Mouse (Mus musculus) CH12.LX (cell line): ENCODE data around the gene 4930556J24Rik. TPM values are rescaled to one million over a fixed set of nuclear protein-coding genes. Genes with fewer than 3 reads are reported as not detected.

Source experiments
- DNase-seq: peaks from one replicate; pipeline ENCODE4 v3.0.0-alpha.2; 2013; ENCODE audit errors: extremely low read depth
- H3K27ac ChIP-seq: 2 replicates; pipeline ENCODE4 v1.5.1; 2012; ENCODE audit warnings: low read depth, mild to moderate bottlenecking, control low read depth, moderate library complexity; ENCODE audit not compliant: insufficient read depth
- H3K27me3 ChIP-seq: replicated peaks from 2 replicates; pipeline ENCODE3; 2012; ENCODE audit warnings: inconsistent platforms
- H3K36me3 ChIP-seq, 2 experiments: replicated peaks in 1 of 2; 2 replicates each; pipeline versions ENCODE3 to v1.6.1; 2012; ENCODE audit warnings: inconsistent platforms in 1 of 2, low read length in 1 of 2, mild to moderate bottlenecking in 1 of 2, mixed read lengths in 1 of 2, moderate library complexity in 1 of 2; ENCODE audit not compliant: control insufficient read depth in 1 of 2, insufficient read depth in 1 of 2
- H3K4me1 ChIP-seq, 2 experiments: 2 replicates each; pipeline ENCODE4 v1.6.1; 2012; ENCODE audit warnings: inconsistent platforms in 1 of 2, moderate library complexity in 1 of 2; ENCODE audit not compliant: insufficient read depth in 2 of 2, control insufficient read depth in 1 of 2
- H3K4me2 ChIP-seq: 2 replicates; pipeline ENCODE4 v1.6.1; 2012; ENCODE audit warnings: low read depth, mild to moderate bottlenecking, control low read depth; ENCODE audit not compliant: poor library complexity, insufficient read depth, severe bottlenecking
- H3K4me3 ChIP-seq, 3 experiments: fragments of 150-350 bp in 1 of 3; sonication (generic) in 1 of 3; replicated peaks in 1 of 3; 2 replicates each; pipeline versions ENCODE3 to v1.5.1; 2011 to 2012; ENCODE audit warnings: low read depth in 2 of 3, low read length in 2 of 3, mild to moderate bottlenecking in 2 of 3, moderate library complexity in 2 of 3, control low read depth in 1 of 3, improper control_type of control experiment in 1 of 3, inconsistent platforms in 1 of 3, mixed read lengths in 1 of 3; ENCODE audit not compliant: poor library complexity in 1 of 3
- H3K79me2 ChIP-seq: replicated peaks from 2 replicates; pipeline ENCODE4 v1.6.1; 2012; ENCODE audit warnings: mild to moderate bottlenecking, moderate library complexity; ENCODE audit not compliant: control insufficient read depth, poor library complexity, insufficient read depth, severe bottlenecking; ENCODE audit errors: extremely low read depth
- H3K9ac ChIP-seq: 2 replicates; pipeline ENCODE4 v1.6.1; 2012; ENCODE audit warnings: low read depth, mild to moderate bottlenecking, control low read depth, moderate library complexity; ENCODE audit not compliant: insufficient read depth
- H3K9me3 ChIP-seq: replicated peaks from 2 replicates; pipeline ENCODE3; 2012; ENCODE audit warnings: low read length, inconsistent platforms, mixed read lengths
- BHLHE40 ChIP-seq: IDR thresholded peaks from 2 replicates; pipeline ENCODE4 v1.6.1; 2011; ENCODE audit warnings: mild to moderate bottlenecking, low read depth, low read length, improper control_type of control experiment
- CHD2 ChIP-seq: IDR thresholded peaks from 2 replicates; pipeline ENCODE4 v1.6.1; 2011; ENCODE audit warnings: low read length, improper control_type of control experiment
- CTCF ChIP-seq, 2 experiments: IDR thresholded peaks in 1 of 2; conservative IDR thresholded peaks in 1 of 2; 2 replicates each; pipeline ENCODE4 v1.5.1; 2011 to 2012; ENCODE audit warnings: low read depth in 2 of 2, low read length in 2 of 2, improper control_type of control experiment in 1 of 2, inconsistent platforms in 1 of 2, mild to moderate bottlenecking in 1 of 2, moderate library complexity in 1 of 2
- EP300 ChIP-seq: IDR thresholded peaks from 2 replicates; pipeline ENCODE4 v1.6.1; 2011; ENCODE audit warnings: low read length, improper control_type of control experiment
- ETS1 ChIP-seq: conservative IDR thresholded peaks from 2 replicates; pipeline ENCODE4 v1.6.1; 2012; ENCODE audit warnings: low read depth, mild to moderate bottlenecking, inconsistent platforms, low read length, improper control_type of control experiment, moderate library complexity
- JUN ChIP-seq: IDR thresholded peaks from 2 replicates; pipeline ENCODE4 v1.6.1; 2011; ENCODE audit warnings: low read depth, mild to moderate bottlenecking, low read length, improper control_type of control experiment, moderate library complexity; ENCODE audit not compliant: insufficient read depth
- JUND ChIP-seq: conservative IDR thresholded peaks from 2 replicates; pipeline ENCODE4 v1.6.1; 2011; ENCODE audit warnings: low read depth, low read length, improper control_type of control experiment
- MAX ChIP-seq: IDR thresholded peaks from 2 replicates; pipeline ENCODE4 v1.6.1; 2011; ENCODE audit warnings: low read length, improper control_type of control experiment
- MEF2A ChIP-seq: IDR thresholded peaks from 2 replicates; pipeline ENCODE4 v1.6.1; 2014; ENCODE audit warnings: low read depth, mild to moderate bottlenecking, inconsistent platforms, low read length, improper control_type of control experiment, borderline replicate concordance
- MXI1 ChIP-seq: IDR thresholded peaks from 2 replicates; pipeline ENCODE4 v1.6.1; 2011; ENCODE audit warnings: mild to moderate bottlenecking, low read depth, low read length, improper control_type of control experiment
- MYC ChIP-seq: IDR thresholded peaks from 2 replicates; pipeline ENCODE4 v1.6.1; 2011; ENCODE audit warnings: low read depth, mild to moderate bottlenecking, improper control_type of control experiment, low read length
- NELFE ChIP-seq: IDR thresholded peaks from 2 replicates; pipeline ENCODE4 v1.6.1; 2011; ENCODE audit warnings: low read depth, low read length, improper control_type of control experiment
- NRF1 ChIP-seq: IDR thresholded peaks from 2 replicates; pipeline ENCODE4 v1.6.1; 2014; ENCODE audit warnings: low read depth, mild to moderate bottlenecking, inconsistent platforms, low read length, improper control_type of control experiment, moderate library complexity
- PAX5 ChIP-seq: IDR thresholded peaks from 2 replicates; pipeline ENCODE4 v1.6.1; 2012; ENCODE audit warnings: low read length, inconsistent platforms, mixed read lengths
- POLR2A ChIP-seq: IDR thresholded peaks from 2 replicates; pipeline ENCODE4 v1.6.1; 2011; ENCODE audit warnings: low read depth, mild to moderate bottlenecking, improper control_type of control experiment, low read length
- RAD21 ChIP-seq: IDR thresholded peaks from 2 replicates; pipeline ENCODE4 v1.6.1; 2011; ENCODE audit warnings: low read depth, mild to moderate bottlenecking, low read length, improper control_type of control experiment, moderate library complexity
- RCOR1 ChIP-seq: conservative IDR thresholded peaks from 2 replicates; pipeline ENCODE4 v1.6.1; 2012; ENCODE audit warnings: low read depth, mild to moderate bottlenecking, inconsistent platforms, low read length, improper control_type of control experiment
- SIN3A ChIP-seq: IDR thresholded peaks from 2 replicates; pipeline ENCODE4 v1.6.1; 2012; ENCODE audit warnings: low read length, improper control_type of control experiment, inconsistent platforms
- SMC3 ChIP-seq: IDR thresholded peaks from 2 replicates; pipeline ENCODE4 v1.6.1; 2011; ENCODE audit warnings: low read depth, low read length, improper control_type of control experiment
- TBP ChIP-seq: conservative IDR thresholded peaks from 2 replicates; pipeline ENCODE4 v1.6.1; 2011; ENCODE audit warnings: low read depth, low read length, improper control_type of control experiment
- TCF12 ChIP-seq: IDR thresholded peaks from 2 replicates; pipeline ENCODE4 v1.6.1; 2014; ENCODE audit warnings: low read depth, mild to moderate bottlenecking, inconsistent platforms, low read length, improper control_type of control experiment
- UBTF ChIP-seq: IDR thresholded peaks from 2 replicates; pipeline ENCODE4 v1.6.1; 2012; ENCODE audit warnings: low read depth, mild to moderate bottlenecking, inconsistent platforms, low read length, improper control_type of control experiment, moderate library complexity
- USF1 ChIP-seq: IDR thresholded peaks from 2 replicates; pipeline ENCODE4 v1.6.1; 2014; ENCODE audit warnings: low read depth, mild to moderate bottlenecking, inconsistent platforms, low read length, improper control_type of control experiment
- USF2 ChIP-seq: conservative IDR thresholded peaks from 2 replicates; pipeline ENCODE4 v1.6.1; 2011; ENCODE audit warnings: low read depth, low read length, improper control_type of control experiment
- ZC3H11A ChIP-seq: IDR thresholded peaks from 2 replicates; pipeline ENCODE4 v1.6.1; 2012; ENCODE audit warnings: low read depth, mild to moderate bottlenecking, inconsistent platforms, low read length, improper control_type of control experiment
- ZNF384 ChIP-seq: IDR thresholded peaks from 2 replicates; pipeline ENCODE4 v1.6.1; 2012; ENCODE audit warnings: low read depth, low read length, improper control_type of control experiment, inconsistent platforms
- dilution Hi-C: fragments of 300-500 bp; cut with MboI; formaldehyde crosslinking; loops from 2 replicates; pipeline ENCODE4 v1.14.3; 2020; ENCODE audit warnings: low sequenced_read_pairs; ENCODE audit not compliant: extremely low pct_unique_long_range_greater_than_20kb, extremely low pct_ligation_motif_present
- in situ Hi-C: fragments of 300-500 bp; cut with MboI; formaldehyde crosslinking; loops from 3 replicates; pipeline ENCODE4 v1.14.3; 2019; ENCODE audit warnings: low sequenced_read_pairs, low pct_ligation_motif_present, low pct_unique_long_range_greater_than_20kb, mixed read lengths
- polyA plus RNA-seq: library from polyadenylated mRNA; unstranded; fragments of >175 nt; gene quantifications from 2 replicates; pipeline ENCODE4 v1.2.1, GENCODE M21; 2012; ENCODE audit warnings: low read depth; ENCODE audit not compliant: insufficient read length
- total RNA-seq, 2 experiments: library from RNA; depleted of rRNA; stranded (reverse); fragments of 300-350 nt in 1 of 2; fragments of >200 nt in 1 of 2; gene quantifications; 2 replicates each; pipeline ENCODE4 v1.2.3; 2012 to 2014

4930556J24Rik gene
- total and polyA plus RNA-seq, 3 experiments = 0.21 to 0.70 TPM; not detected in 1

DNA sequence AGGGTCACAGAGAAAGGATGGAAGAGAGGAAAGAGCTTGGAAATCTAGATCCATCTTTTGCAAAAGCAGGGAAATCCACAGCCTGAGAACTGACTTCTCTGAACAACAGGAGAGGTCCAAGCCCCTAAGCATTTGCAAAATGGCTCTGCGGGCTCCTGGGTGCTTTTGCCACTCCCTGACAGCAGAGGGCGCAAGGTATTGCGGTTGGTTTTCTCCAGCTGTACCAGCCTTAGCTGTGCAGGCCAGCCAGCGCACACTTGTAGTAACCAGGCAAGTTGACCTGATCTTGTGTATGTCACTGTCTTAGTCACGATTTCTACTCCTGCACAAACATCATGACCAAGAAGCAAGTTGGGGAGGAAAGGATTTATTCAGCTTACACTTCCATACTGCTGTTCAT is 25.0 kb upstream of the 4930556J24Rik start:
- DNase-seq = peak; percentile 71

GRCm38 (mm10) chr11:3999547-3999946 is 23.0 kb upstream of the 4930556J24Rik start:
- H3K4me3 ChIP-seq = no peak overlapping the region
- no peaks in the 10 kb centered on the region for H3K36me3 ChIP-seq
- no peak overlapping the region for H3K4me2 ChIP-seq
- in situ Hi-C loops = no loop called here
- peaks cover 0 to 5% of the 10 kb centered on the region in 2 experiments; a peak in 2 of 4 replicates for H3K4me1 ChIP-seq
- dilution Hi-C loops = no loop called here
- no peak overlapping the region for H3K9ac ChIP-seq
- TF ChIP-seq TCF12 (no peak), ETS1 (no peak), POLR2A (no peak), EP300 (no peak), JUN (no peak), RCOR1 (no peak), MYC (no peak), SIN3A (no peak), ZC3H11A (no peak), JUND (no peak), NELFE (no peak), NRF1 (no peak), BHLHE40 (no peak), MXI1 (no peak), MAX (no peak), MEF2A (no peak)
- no peak overlapping the region for H3K27ac ChIP-seq
- DNase-seq = no peak
- peaks cover 3% of the 10 kb centered on the region for H3K27me3 ChIP-seq
- H3K9me3 ChIP-seq = peaks cover 3% of the 10 kb centered on the region
- no peaks in the 10 kb centered on the region for H3K79me2 ChIP-seq

More for the DNA sequence above, 25.0 kb upstream of the 4930556J24Rik start:
- H3K4me3 ChIP-seq = no peak overlapping the region
- TF ChIP-seq CHD2 = no peak
- TF ChIP-seq BHLHE40 = no peak
- TF ChIP-seq MAX = peak; percentile 19; the same call in 1 of the 2 replicates
- TF ChIP-seq USF1 = no peak
- no peak for TF ChIP-seq POLR2A
- peak; percentile 10; the same call in 1 of the 2 replicates for TF ChIP-seq ZC3H11A
- TF ChIP-seq CTCF (conservative IDR thresholded peaks at IDR 0.05 in 1 of 2, IDR thresholded peaks at IDR 0.05 in 1 of 2; ENCODE audit: low read depth in 2 of 2, low read length in 2 of 2) = peak; percentile 73 to 81
- TF ChIP-seq RAD21 = peak; percentile 61
- TF ChIP-seq ZNF384 = no peak
- TF ChIP-seq RCOR1 = no peak
- no peak for TF ChIP-seq PAX5
- TF ChIP-seq MXI1 = no peak
- no peak for TF ChIP-seq JUN
- TF ChIP-seq TBP = no peak
- TF ChIP-seq UBTF = no peak
- peak; percentile 86 for TF ChIP-seq SMC3
- no peak for TF ChIP-seq USF2
- TF ChIP-seq EP300 = no peak
- H3K9me3 ChIP-seq = peaks cover 3% of the 10 kb centered on the region
- H3K36me3 ChIP-seq = no peaks in the 10 kb centered on the region
- in situ Hi-C loops = loop anchor here (10.0 to 25.0 kb wide), 2 partner anchors 213 to 411 kb away; partner anchors contain the start of gene Castor1
- no peak overlapping the region for H3K27ac ChIP-seq
- H3K27me3 ChIP-seq = peaks cover 10% of the 10 kb centered on the region
- dilution Hi-C loops = no loop called here
- no peak overlapping the region for H3K9ac ChIP-seq
- no peaks in the 10 kb centered on the region for H3K4me1 ChIP-seq
- no peak overlapping the region for H3K4me2 ChIP-seq
- no peaks in the 10 kb centered on the region for H3K79me2 ChIP-seq
